Mouse (Mus musculus) neural tube, embryonic 12.5 days (tissue): Measurements from ENCODE around the gene Tmc8. TPM values are rescaled to one million over a fixed set of nuclear protein-coding genes. Genes with fewer than 3 reads are reported as not detected.
A peak's percentile ranks its signal among the peaks of the same experiment; 100 is the strongest.
"Not testable (repeated sequence)": the region's sequence is repeated elsewhere in the genome, so short reads cannot be mapped to it uniquely, and the experiment has no call there.

Source experiments
- ATAC-seq: fragments of 200-750 bp; cut with Nextera tagmentation; 2 replicates; pipeline ENCODE4 v1.8.0; 2017; ENCODE audit warnings: low read depth, mild to moderate bottlenecking, moderate TSS enrichment, moderate library complexity; ENCODE audit not compliant: low FRiP score
- H3K27ac ChIP-seq: fragments of 300-500 bp; sonication (generic); 2 replicates; pipeline ENCODE4 v1.5.1; 2016
- H3K27me3 ChIP-seq: fragments of 300-500 bp; sonication (generic); replicated peaks from 2 replicates; pipeline ENCODE4 v1.6.1; 2016; ENCODE audit warnings: mild to moderate bottlenecking
- H3K36me3 ChIP-seq: fragments of 300-500 bp; sonication (generic); 2 replicates; pipeline ENCODE4 v1.6.1; 2016; ENCODE audit warnings: mild to moderate bottlenecking
- H3K4me1 ChIP-seq: fragments of 300-500 bp; sonication (generic); 2 replicates; pipeline ENCODE4 v1.6.1; 2016
- H3K4me2 ChIP-seq: fragments of 300-500 bp; sonication (generic); replicated peaks from 2 replicates; pipeline ENCODE4 v1.6.1; 2016; ENCODE audit warnings: mild to moderate bottlenecking
- H3K4me3 ChIP-seq: fragments of 300-500 bp; sonication (generic); 2 replicates; pipeline ENCODE4 v1.5.1; 2016
- H3K9ac ChIP-seq: fragments of 300-500 bp; sonication (generic); 2 replicates; pipeline ENCODE4 v1.6.1; 2016; ENCODE audit warnings: mild to moderate bottlenecking
- H3K9me3 ChIP-seq: fragments of 300-500 bp; sonication (generic); 2 replicates; pipeline ENCODE4 v1.6.1; 2016; ENCODE audit warnings: mild to moderate bottlenecking
- WGBS: fragments of 180-500 bp; shearing (Covaris S2); methylation state at CpG from one replicate; pipeline ENCODE4 v1.1.7; 2016; 5-methylcytosine and 5-hydroxymethylcytosine counted together
- polyA plus RNA-seq: library from polyadenylated mRNA; unstranded; fragments of >200 nt; fragmentation: Nextera tagmentation; extraction: Ambion mirVana; gene quantifications from 2 replicates; pipeline ENCODE4 v1.2.1, GENCODE M21; 2016

The Tmc8 gene
- polyA plus RNA-seq, 1 experiment from 2014 or later, result 1.0 TPM

- Histone ChIP-seq H3K27me3 (no peaks in the 10 kb centered on the region), H3K9me3 (no peaks in the 10 kb centered on the region), H3K27ac (no peak overlapping the region), H3K4me3 (no peak overlapping the region), H3K9ac (no peak overlapping the region), H3K4me2 (no peak overlapping the region), H3K4me1 (0 out of 2 replicates have a peak, but pooled peaks cover 8% of the 10 kb centered on the region), H3K36me3 (no peaks in the 10 kb centered on the region)
- WGBS, result 77% methylated on average over 7 of the region's 7 CpGs
- no peak for ATAC-seq
Measured at GRCm38 (mm10) chr11:117801650-117802049, 19.8 kb downstream of the Tmc8 start.

GRCm38 (mm10) chr11:117803166-117803688 lies 21.4 kb downstream of the Tmc8 start:
- H3K4me2 ChIP-seq, result no peak overlapping the region
- 0 out of 2 replicates have a peak, but pooled peaks cover 2% of the 10 kb centered on the region for H3K4me1 ChIP-seq
- no peak for ATAC-seq
- H3K9me3 ChIP-seq, result no peaks in the 10 kb centered on the region
- H3K36me3 ChIP-seq, result no peaks in the 10 kb centered on the region
- H3K27me3 ChIP-seq, result no peaks in the 10 kb centered on the region
- no peak overlapping the region for H3K9ac ChIP-seq
- WGBS, result 98% methylated on average over 3 of the region's 3 CpGs
- no peak overlapping the region for H3K4me3 ChIP-seq
- H3K27ac ChIP-seq, result no peak overlapping the region

GRCm38 (mm10) chr11:117806781-117807180 lies 24.9 kb downstream of the Tmc8 start:
- Histone ChIP-seq H3K27ac (no peak overlapping the region), H3K36me3 (no peaks in the 10 kb centered on the region), H3K4me1 (peaks cover 18% of the 10 kb centered on the region), H3K27me3 (peaks cover 9% of the 10 kb centered on the region; the same call in 1 of the 2 replicates), H3K9ac (no peak overlapping the region), H3K9me3 (no peaks in the 10 kb centered on the region), H3K4me2 (no peak overlapping the region), H3K4me3 (no peak overlapping the region)
- ATAC-seq, result no peak
- 94% methylated on average over 6 of the region's 6 CpGs for WGBS

GRCm38 (mm10) chr11:117809407-117810311 lies 27.8 kb downstream of the Tmc8 start, which contains the start of the genes Gm20708 and Syngr2:
Gene Gm20708 (plus strand): TSS chr11:117809668.
Gene Syngr2 (plus strand): TSS chr11:117809668.
- Histone ChIP-seq H3K4me1 (peaks cover 18% of the 10 kb centered on the region), H3K9ac (peak within 1 kb of the TSS; percentile 54), H3K27ac (no peak within 1 kb of the TSS), H3K27me3 (peaks cover 9% of the 10 kb centered on the region; the same call in 1 of the 2 replicates), H3K36me3 (peaks cover 14% of the 10 kb centered on the region; the same call in 1 of the 2 replicates), H3K4me3 (peak within 1 kb of the TSS; percentile 66), H3K4me2 (peak within 1 kb of the TSS; percentile 98), H3K9me3 (no peaks in the 10 kb centered on the region)
- under 1% methylated on average over 75 of the region's 75 CpGs for WGBS
- ATAC-seq, result peak; percentile 68; the same call in 1 of the 2 replicates

- under 1% methylated on average over 21 of the region's 21 CpGs for WGBS
- H3K27ac ChIP-seq, result no peak overlapping the region
- H3K36me3 ChIP-seq, result peaks cover 22% of the 10 kb centered on the region
- peak overlapping the region; percentile 66 for H3K4me3 ChIP-seq
- H3K4me2 ChIP-seq, result peak overlapping the region; percentile 98
- peaks cover 18% of the 10 kb centered on the region for H3K4me1 ChIP-seq
- ATAC-seq, result peak; percentile 84
- no peaks in the 10 kb centered on the region for H3K9me3 ChIP-seq
- peaks cover 9% of the 10 kb centered on the region; the same call in 1 of the 2 replicates for H3K27me3 ChIP-seq
- peak overlapping the region; percentile 54 for H3K9ac ChIP-seq
Measured at GRCm38 (mm10) chr11:117810401-117811046, 28.6 kb downstream of the Tmc8 start.

- no peak for ATAC-seq
- WGBS, result 86% methylated on average over 5 of the region's 5 CpGs
- Histone ChIP-seq H3K4me2 (no peak overlapping the region), H3K9me3 (no peaks in the 10 kb centered on the region), H3K27me3 (peaks cover 9% of the 10 kb centered on the region; the same call in 1 of the 2 replicates), H3K4me3 (no peak overlapping the region), H3K27ac (no peak overlapping the region), H3K36me3 (peaks cover 33% of the 10 kb centered on the region), H3K4me1 (peaks cover 18% of the 10 kb centered on the region), H3K9ac (no peak overlapping the region)
Measured at GRCm38 (mm10) chr11:117813867-117814266, 32.0 kb downstream of the Tmc8 start.

GRCm38 (mm10) chr11:117814704-117815366 lies 33.0 kb downstream of the Tmc8 start:
- peaks cover 4% of the 10 kb centered on the region; the same call in 1 of the 2 replicates for H3K27me3 ChIP-seq
- H3K27ac ChIP-seq, result no peak overlapping the region
- no peak overlapping the region for H3K4me2 ChIP-seq
- 97% methylated on average over 6 of the region's 6 CpGs for WGBS
- peaks cover 21% of the 10 kb centered on the region for H3K4me1 ChIP-seq
- no peak for ATAC-seq
- H3K9ac ChIP-seq, result no peak overlapping the region
- H3K9me3 ChIP-seq, result no peaks in the 10 kb centered on the region
- H3K36me3 ChIP-seq, result peaks cover 33% of the 10 kb centered on the region
- H3K4me3 ChIP-seq, result no peak overlapping the region

GRCm38 (mm10) chr11:117815850-117816249 lies 34.0 kb downstream of the Tmc8 start:
- not testable (repeated sequence) for H3K4me2 ChIP-seq, H3K9me3 ChIP-seq, H3K27me3 ChIP-seq, H3K27ac ChIP-seq, ATAC-seq, H3K4me3 ChIP-seq, H3K9ac ChIP-seq
- peaks cover 11% of the 10 kb centered on the region for H3K4me1 ChIP-seq
- peaks cover 38% of the 10 kb centered on the region for H3K36me3 ChIP-seq
- 87% methylated on average over 9 of the region's 9 CpGs for WGBS

- H3K4me3 ChIP-seq, result no peak overlapping the region
- WGBS, result 91% methylated on average over 13 of the region's 13 CpGs
- ATAC-seq, result no peak
- H3K9me3 ChIP-seq, result no peaks in the 10 kb centered on the region
- H3K9ac ChIP-seq, result no peak overlapping the region
- H3K27ac ChIP-seq, result no peak overlapping the region
- peaks cover 9% of the 10 kb centered on the region for H3K4me1 ChIP-seq
- peaks cover 43% of the 10 kb centered on the region for H3K36me3 ChIP-seq
- H3K27me3 ChIP-seq, result no peaks in the 10 kb centered on the region
- H3K4me2 ChIP-seq, result no peak overlapping the region
Measured at GRCm38 (mm10) chr11:117816389-117816996, 34.6 kb downstream of the Tmc8 start.

GRCm38 (mm10) chr11:117819095-117819494 lies 37.2 kb downstream of the Tmc8 start:
- Histone ChIP-seq H3K4me2 (no peak overlapping the region), H3K36me3 (peaks cover 41% of the 10 kb centered on the region), H3K27ac (no peak overlapping the region), H3K4me1 (peaks cover 12% of the 10 kb centered on the region), H3K9ac (no peak overlapping the region), H3K4me3 (no peak overlapping the region), H3K9me3 (no peaks in the 10 kb centered on the region), H3K27me3 (no peaks in the 10 kb centered on the region)
- ATAC-seq, result no peak
- 70% methylated on average over 8 of the region's 8 CpGs for WGBS

GRCm38 (mm10) chr11:117820173-117820572 lies 38.3 kb downstream of the Tmc8 start:
- no peak overlapping the region for H3K4me2 ChIP-seq
- no peaks in the 10 kb centered on the region for H3K9me3 ChIP-seq
- peaks cover 17% of the 10 kb centered on the region for H3K4me1 ChIP-seq
- WGBS, result 96% methylated on average over 7 of the region's 7 CpGs
- H3K36me3 ChIP-seq, result peaks cover 33% of the 10 kb centered on the region
- H3K27me3 ChIP-seq, result no peaks in the 10 kb centered on the region
- H3K4me3 ChIP-seq, result no peak overlapping the region
- no peak overlapping the region for H3K27ac ChIP-seq
- no peak overlapping the region for H3K9ac ChIP-seq
- ATAC-seq, result no peak
